Mouse (Mus musculus) erythroid progenitor cell, adult 5-6 weeks (primary cell): ENCODE results near the gene 9930022D16Rik. TPM values are rescaled to one million over a fixed set of nuclear protein-coding genes. Genes with fewer than 3 reads are reported as not detected.

ENCODE experiments used
- ATAC-seq: replicated peaks from 2 replicates; pipeline ENCODE4 v1.8.0; 2016; ENCODE audit warnings: moderate number of reproducible peaks, mild to moderate bottlenecking, moderate TSS enrichment, inconsistent platforms; ENCODE audit not compliant: poor library complexity, low FRiP score, severe bottlenecking
- total RNA-seq, 2 experiments: library from RNA; stranded (forward) in 1 of 2; stranded (reverse) in 1 of 2; fragments of 150-400 nt in 1 of 2; fragments of 186-747, 209-891 nt in 1 of 2; gene quantifications; 2 replicates each; pipeline versions ENCODE4 v1.2.3 to v1.2.4; 2015 to 2017; ENCODE audit warnings: low replicate concordance in 2 of 2

Gene 9930022D16Rik
- total RNA-seq, 2 experiments from 2014 or later: not detected

- ATAC-seq: no peak
These were observed 29.9 kb downstream of the 9930022D16Rik start for GRCm38 (mm10) chr11:109443468-109444263.

GRCm38 (mm10) chr11:109444600-109444999 is 30.9 kb downstream of the 9930022D16Rik start:
- 0 out of 2 replicates have a peak, but pooled peaks have one; percentile 60 for ATAC-seq

GRCm38 (mm10) chr11:109445438-109446035 is 31.8 kb downstream of the 9930022D16Rik start:
- peak; percentile 86 for ATAC-seq

- no peak for ATAC-seq
These were observed 37.5 kb downstream of the 9930022D16Rik start for GRCm38 (mm10) chr11:109451169-109451568.

- ATAC-seq: no peak
These were observed 42.5 kb downstream of the 9930022D16Rik start for GRCm38 (mm10) chr11:109456261-109456660.

GRCm38 (mm10) chr11:109458165-109458564 is 44.4 kb downstream of the 9930022D16Rik start:
- ATAC-seq: no peak

GRCm38 (mm10) chr11:109460586-109460985 is 46.9 kb downstream of the 9930022D16Rik start:
- ATAC-seq: no peak

GRCm38 (mm10) chr11:109465068-109465467 is 51.4 kb downstream of the 9930022D16Rik start:
- peak; percentile 86 for ATAC-seq

- no peak for ATAC-seq
These were observed 53.3 kb downstream of the 9930022D16Rik start for GRCm38 (mm10) chr11:109466987-109467386.

- no peak for ATAC-seq
These were observed 54.4 kb downstream of the 9930022D16Rik start for GRCm38 (mm10) chr11:109468133-109468532.

Other genes starting within 250 kb of the 9930022D16Rik start
- not detected in 2 replicates for gene Rgs9, start 115.8 kb upstream of the 9930022D16Rik start, total RNA-seq (2015; ENCODE audit: low replicate concordance)
- not detected in 2 replicates for gene Rgs9, start 115.8 kb upstream of the 9930022D16Rik start, total RNA-seq (2017; ENCODE audit: low replicate concordance)
- gene Gna13, start 51.1 kb upstream of the 9930022D16Rik start, total RNA-seq (2015; ENCODE audit: low replicate concordance): 41.1 and 46.5 TPM in 2 replicates
- 37.9 and 40.1 TPM in 2 replicates for gene Gna13, start 51.1 kb upstream of the 9930022D16Rik start, total RNA-seq (2017; ENCODE audit: low replicate concordance)
- 16.6 and 32.7 TPM in 2 replicates for gene Amz2, start 12.0 kb downstream of the 9930022D16Rik start, total RNA-seq (2015; ENCODE audit: low replicate concordance)
- gene Amz2, start 12.0 kb downstream of the 9930022D16Rik start, total RNA-seq (2017; ENCODE audit: low replicate concordance): 10.1 and 18.6 TPM in 2 replicates
- gene Arsg, start 59.5 kb downstream of the 9930022D16Rik start, total RNA-seq (2015; ENCODE audit: low replicate concordance): 2.9 and 5.4 TPM in 2 replicates
- 0.91 and 3.3 TPM in 2 replicates for gene Arsg, start 59.5 kb downstream of the 9930022D16Rik start, total RNA-seq (2017; ENCODE audit: low replicate concordance)
- 94.7 and 107 TPM in 2 replicates for gene Slc16a6, start 59.7 kb downstream of the 9930022D16Rik start, total RNA-seq (2015; ENCODE audit: low replicate concordance)
- gene Slc16a6, start 59.7 kb downstream of the 9930022D16Rik start, total RNA-seq (2017; ENCODE audit: low replicate concordance): 35.6 and 52.4 TPM in 2 replicates
- gene Wipi1, start 198.1 kb downstream of the 9930022D16Rik start, total RNA-seq (2015; ENCODE audit: low replicate concordance): 40.4 and 58.3 TPM in 2 replicates
- 20.3 and 33.6 TPM in 2 replicates for gene Wipi1, start 198.1 kb downstream of the 9930022D16Rik start, total RNA-seq (2017; ENCODE audit: low replicate concordance)
- gene Prkar1a, start 235.5 kb downstream of the 9930022D16Rik start, total RNA-seq (2015; ENCODE audit: low replicate concordance): 46.1 and 72.5 TPM in 2 replicates
- 24.0 and 38.4 TPM in 2 replicates for gene Prkar1a, start 235.5 kb downstream of the 9930022D16Rik start, total RNA-seq (2017; ENCODE audit: low replicate concordance)